Mouse (Mus musculus): ENCODE results near the gene Cenpj. TPM values are rescaled to one million over a fixed set of nuclear protein-coding genes. Genes with fewer than 3 reads are reported as not detected.

Cenpj gene
- polyA plus RNA-seq, 1 experiment from 2014 or later, result 2.1 TPM

GRCm38 (mm10) chr14:56575969-56576901, 1.0 kb upstream of the Cenpj start:
- ATAC-seq (no peak), DNase-seq (no peak)
- peak overlapping the region; percentile 76 for H3K4me2 ChIP-seq (ENCODE audit: low read depth, low read length)
- peak overlapping the region; percentile 64 for H3K4me3 ChIP-seq (ENCODE audit: low read depth, low read length)
- no peaks in the 10 kb centered on the region for H3K36me3 ChIP-seq (replicated peaks; ENCODE audit: insufficient read depth, low read length)
- WGBS (ENCODE audit: insufficient replicate concordance), result 59% methylated on average over 18 of the region's 18 CpGs
- H3K9me3 ChIP-seq (ENCODE audit: low read length), result no peaks in the 10 kb centered on the region
- H3K27ac ChIP-seq (ENCODE audit: low read depth), result peak overlapping the region; percentile 66; the same call in 1 of the 2 replicates
- no peaks in the 10 kb centered on the region for H3K27me3 ChIP-seq (ENCODE audit: insufficient read depth, low read length)
- peaks cover 17% of the 10 kb centered on the region for H3K4me1 ChIP-seq (ENCODE audit: insufficient read depth)
- TF ChIP-seq CTCF (IDR thresholded peaks at IDR 0.05; ENCODE audit: low read depth) (no peak), EP300 (IDR thresholded peaks at IDR 0.05; ENCODE audit: low read depth) (no peak)
- peak overlapping the region; percentile 63 for H3K9ac ChIP-seq (replicated peaks)

GRCm38 (mm10) chr14:56572546-56572945, 2.7 kb downstream of the Cenpj start:
- Histone ChIP-seq H3K9ac (replicated peaks) (no peak overlapping the region), H3K9me3 (ENCODE audit: low read length) (no peaks in the 10 kb centered on the region), H3K4me3 (ENCODE audit: low read depth, low read length) (peak overlapping the region; percentile 92), H3K27ac (ENCODE audit: low read depth) (peak overlapping the region; percentile 1; the same call in 1 of the 2 replicates), H3K4me1 (ENCODE audit: insufficient read depth) (peaks cover 27% of the 10 kb centered on the region), H3K36me3 (replicated peaks; ENCODE audit: insufficient read depth, low read length) (no peaks in the 10 kb centered on the region), H3K4me2 (ENCODE audit: low read depth, low read length) (peak overlapping the region; percentile 93), H3K27me3 (ENCODE audit: insufficient read depth, low read length) (no peaks in the 10 kb centered on the region)
- TF ChIP-seq EP300 (IDR thresholded peaks at IDR 0.05; ENCODE audit: low read depth) (no peak), CTCF (IDR thresholded peaks at IDR 0.05; ENCODE audit: low read depth) (no peak)
- 78% methylated on average over 2 of the region's 2 CpGs for WGBS (ENCODE audit: insufficient replicate concordance)
- ATAC-seq (no peak), DNase-seq (no peak)

DNA sequence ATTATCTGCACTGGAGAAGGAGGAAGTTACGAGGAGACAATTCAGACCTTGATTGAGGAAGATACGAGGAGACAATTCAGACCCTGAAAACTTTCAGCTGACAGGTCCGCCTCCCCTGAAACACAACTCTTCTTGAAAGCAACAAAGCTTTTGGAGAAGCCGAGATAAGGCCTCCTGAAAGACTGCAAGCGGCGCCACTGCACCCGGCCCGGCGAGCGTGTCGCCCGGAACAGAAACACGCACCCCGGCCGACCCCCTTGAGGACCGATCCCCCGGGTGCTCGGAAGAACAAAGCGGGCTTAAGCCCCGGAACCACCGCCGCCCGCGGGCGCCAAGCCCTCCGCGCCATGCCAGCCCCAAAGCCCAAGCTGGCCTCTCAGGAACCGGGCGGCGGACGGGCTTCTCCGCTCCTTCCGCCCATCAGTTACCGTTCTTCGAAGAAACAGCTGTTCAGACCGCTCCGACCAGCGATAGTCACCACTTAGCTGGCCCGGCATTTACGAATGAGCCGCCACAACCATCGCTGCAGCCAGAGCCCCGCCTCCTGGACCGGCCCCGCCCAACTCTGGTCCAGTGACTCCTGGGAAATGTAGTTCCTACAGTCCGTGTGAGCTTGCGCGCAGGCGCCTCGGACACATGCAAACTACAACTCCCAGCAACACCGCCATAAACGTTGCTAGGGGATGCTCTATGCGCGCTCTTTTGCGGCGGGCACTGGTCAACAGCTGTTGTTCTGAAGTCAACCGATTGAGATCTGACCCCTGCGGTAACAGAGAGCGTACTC, 3.7 kb downstream of the Cenpj start:
- Histone ChIP-seq H3K4me2 (ENCODE audit: low read depth, low read length) (peak overlapping the region; percentile 93), H3K9ac (replicated peaks) (peak overlapping the region; percentile 80), H3K9me3 (ENCODE audit: low read length) (no peaks in the 10 kb centered on the region), H3K4me3 (ENCODE audit: low read depth, low read length) (peak overlapping the region; percentile 92), H3K4me1 (ENCODE audit: insufficient read depth) (peaks cover 30% of the 10 kb centered on the region), H3K27ac (ENCODE audit: low read depth) (peak overlapping the region; percentile 87), H3K36me3 (replicated peaks; ENCODE audit: insufficient read depth, low read length) (no peaks in the 10 kb centered on the region), H3K27me3 (ENCODE audit: insufficient read depth, low read length) (no peaks in the 10 kb centered on the region)
- ATAC-seq (peak; percentile 96), DNase-seq (peak; percentile 97)
- TF ChIP-seq CTCF (IDR thresholded peaks at IDR 0.05; ENCODE audit: low read depth) (no peak), EP300 (IDR thresholded peaks at IDR 0.05; ENCODE audit: low read depth) (no peak)
- under 1% methylated on average over 56 of the region's 59 CpGs for WGBS (ENCODE audit: insufficient replicate concordance)

DNA sequence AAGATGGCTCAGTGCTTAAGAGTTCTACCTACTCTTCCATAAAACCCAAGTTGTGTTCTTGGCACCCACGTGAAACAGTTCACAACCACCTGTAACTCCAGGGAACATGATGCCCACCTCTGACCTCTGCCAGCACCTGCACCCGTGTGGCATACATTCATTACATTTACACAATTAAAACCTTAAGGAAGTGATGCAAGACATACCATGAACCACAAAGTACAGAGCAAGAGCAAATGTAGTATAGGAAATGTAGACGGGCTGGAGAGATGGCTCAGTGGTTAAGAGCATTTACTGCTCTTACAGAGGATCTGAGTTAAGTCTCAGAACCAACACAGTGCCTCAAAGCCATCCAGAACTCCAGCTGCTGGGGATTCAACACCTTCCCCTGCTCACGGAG, 6.2 kb downstream of the Cenpj start:
- Histone ChIP-seq H3K36me3 (replicated peaks; ENCODE audit: insufficient read depth, low read length) (peaks cover 2% of the 10 kb centered on the region; the same call in 1 of the 2 replicates), H3K9ac (replicated peaks) (no peak overlapping the region), H3K4me1 (ENCODE audit: insufficient read depth) (peaks cover 17% of the 10 kb centered on the region; the same call in 1 of the 2 replicates), H3K4me2 (ENCODE audit: low read depth, low read length) (no peak overlapping the region), H3K9me3 (ENCODE audit: low read length) (no peaks in the 10 kb centered on the region), H3K27ac (ENCODE audit: low read depth) (no peak overlapping the region; the same call in 1 of the 2 replicates), H3K4me3 (ENCODE audit: low read depth, low read length) (no peak overlapping the region), H3K27me3 (ENCODE audit: insufficient read depth, low read length) (no peaks in the 10 kb centered on the region)
- ATAC-seq (no peak), DNase-seq (no peak)
- TF ChIP-seq EP300 (IDR thresholded peaks at IDR 0.05; ENCODE audit: low read depth) (no peak), CTCF (IDR thresholded peaks at IDR 0.05; ENCODE audit: low read depth) (no peak)
- WGBS (ENCODE audit: insufficient replicate concordance), result 58% methylated on average over 4 of the region's 4 CpGs

GRCm38 (mm10) chr14:56567476-56567875, 7.7 kb downstream of the Cenpj start:
- ATAC-seq (no peak), DNase-seq (no peak)
- WGBS (ENCODE audit: insufficient replicate concordance), result 36% methylated on average over 7 of the region's 7 CpGs
- H3K27ac ChIP-seq (ENCODE audit: low read depth), result peak overlapping the region; percentile 29; the same call in 1 of the 2 replicates
- peaks cover 10% of the 10 kb centered on the region; the same call in 1 of the 2 replicates for H3K36me3 ChIP-seq (replicated peaks; ENCODE audit: insufficient read depth, low read length)
- no peaks in the 10 kb centered on the region for H3K9me3 ChIP-seq (ENCODE audit: low read length)
- no peak overlapping the region for H3K4me3 ChIP-seq (ENCODE audit: low read depth, low read length)
- H3K9ac ChIP-seq (replicated peaks), result no peak overlapping the region
- no peaks in the 10 kb centered on the region for H3K27me3 ChIP-seq (ENCODE audit: insufficient read depth, low read length)
- peak overlapping the region; percentile 30 for H3K4me2 ChIP-seq (ENCODE audit: low read depth, low read length)
- TF ChIP-seq EP300 (IDR thresholded peaks at IDR 0.05; ENCODE audit: low read depth) (no peak), CTCF (IDR thresholded peaks at IDR 0.05; ENCODE audit: low read depth) (no peak)
- H3K4me1 ChIP-seq (ENCODE audit: insufficient read depth), result peaks cover 15% of the 10 kb centered on the region; the same call in 1 of the 2 replicates

DNA sequence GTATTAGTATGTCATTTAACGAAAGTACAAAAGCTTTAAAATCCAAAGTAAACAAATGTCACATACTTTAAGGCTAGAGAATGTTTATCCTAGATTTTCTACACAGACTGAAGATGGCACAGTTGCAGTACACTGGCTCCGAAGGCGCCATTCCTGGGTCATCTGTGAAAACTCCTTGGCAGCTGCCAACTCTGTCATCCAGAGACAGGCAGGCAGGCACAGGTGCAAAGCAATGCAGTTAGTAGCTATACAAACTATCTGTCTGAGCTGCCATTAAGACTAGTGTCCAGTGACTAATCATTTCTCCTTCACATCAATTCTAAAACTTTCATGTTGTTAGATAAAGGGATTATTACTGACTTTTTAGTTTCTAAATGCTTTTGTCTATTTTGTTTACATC, 16.1 kb downstream of the Cenpj start:
- WGBS (ENCODE audit: insufficient replicate concordance), result 89% methylated on average over 3 of the region's 3 CpGs
- Histone ChIP-seq H3K4me3 (ENCODE audit: low read depth, low read length) (no peak overlapping the region), H3K4me2 (ENCODE audit: low read depth, low read length) (no peak overlapping the region), H3K27ac (ENCODE audit: low read depth) (no peak overlapping the region), H3K4me1 (ENCODE audit: insufficient read depth) (no peaks in the 10 kb centered on the region), H3K36me3 (replicated peaks; ENCODE audit: insufficient read depth, low read length) (peaks cover 13% of the 10 kb centered on the region), H3K9ac (replicated peaks) (no peak overlapping the region), H3K9me3 (ENCODE audit: low read length) (no peaks in the 10 kb centered on the region), H3K27me3 (ENCODE audit: insufficient read depth, low read length) (no peaks in the 10 kb centered on the region)
- no peak for ATAC-seq
- TF ChIP-seq EP300 (IDR thresholded peaks at IDR 0.05; ENCODE audit: low read depth), result no peak
- TF ChIP-seq CTCF (IDR thresholded peaks at IDR 0.05; ENCODE audit: low read depth), result no peak
- DNase-seq, result no peak
